Comparison of ENCODE assay signal across 20 mouse cellular contexts in genomic region chr4:43386932-43387331, GRCm38 (mm10). TPM values are rescaled to one million over a fixed set of nuclear protein-coding genes. Genes with fewer than 3 reads are reported as not detected.
"Had no signal": no experiment of that assay in that cellular context is flagged by ENCODE, and none has a peak within 500 bp of the region (broad histone marks: within the 10 kb centered on the region; RNA-seq: fewer than 3 reads in every experiment).

No protein-coding gene starts in this region.

- H3K9ac ChIP-seq: limb, embryonic 12.5 days; limb, embryonic 15.5 days; liver, embryonic 14.5 days; liver, postnatal 0 days; lung, embryonic 14.5 days had no signal

- H3K4me2 ChIP-seq: limb, embryonic 12.5 days; limb, embryonic 15.5 days; liver, embryonic 11.5 days; lung, embryonic 14.5 days; midbrain, embryonic 11.5 days had no signal

- H3K27me3 ChIP-seq: limb, embryonic 12.5 days; limb, embryonic 15.5 days had no signal

- H3K27ac ChIP-seq: kidney, postnatal 0 days; layer of hippocampus, adult 2 months; limb, embryonic 12.5 days; limb, embryonic 15.5 days; liver, embryonic 14.5 days had no signal

- H3K4me3 ChIP-seq: layer of hippocampus, adult 2 months; limb, embryonic 12.5 days; limb, embryonic 15.5 days had no signal

- ATAC-seq: liver, postnatal 0 days had no signal

- DNase-seq: kidney, adult 18-20 months; kidney, postnatal 25 days; layer of hippocampus, adult 9-11 months; left cerebral cortex, postnatal 4 days; liver, postnatal 0 days; lung, embryonic 14.5 days; lung, postnatal 10 days; lung, postnatal 4 days; midbrain, embryonic 14.5 days; thymus, postnatal 25 days had no signal

- H3K36me3 ChIP-seq: limb, embryonic 12.5 days had no signal

- H3K9me3 ChIP-seq: limb, embryonic 12.5 days; limb, embryonic 15.5 days had no signal

RNA-seq across cellular contexts. Expression of gene Fam166b, which starts 42.0 kb away (rescaled TPM):
- total RNA-seq: megakaryocyte progenitor cell, adult 5-6 weeks; megakaryocyte-erythroid progenitor cell, adult 5-6 weeks had no signal
- polyA plus RNA-seq: limb, embryonic 12.5 days; liver, embryonic 11.5 days; liver, embryonic 14.5 days; spleen, adult 2 months had no signal
